Mouse (Mus musculus): Measurements from ENCODE around the gene Cul9.

The Cul9 gene

DNA sequence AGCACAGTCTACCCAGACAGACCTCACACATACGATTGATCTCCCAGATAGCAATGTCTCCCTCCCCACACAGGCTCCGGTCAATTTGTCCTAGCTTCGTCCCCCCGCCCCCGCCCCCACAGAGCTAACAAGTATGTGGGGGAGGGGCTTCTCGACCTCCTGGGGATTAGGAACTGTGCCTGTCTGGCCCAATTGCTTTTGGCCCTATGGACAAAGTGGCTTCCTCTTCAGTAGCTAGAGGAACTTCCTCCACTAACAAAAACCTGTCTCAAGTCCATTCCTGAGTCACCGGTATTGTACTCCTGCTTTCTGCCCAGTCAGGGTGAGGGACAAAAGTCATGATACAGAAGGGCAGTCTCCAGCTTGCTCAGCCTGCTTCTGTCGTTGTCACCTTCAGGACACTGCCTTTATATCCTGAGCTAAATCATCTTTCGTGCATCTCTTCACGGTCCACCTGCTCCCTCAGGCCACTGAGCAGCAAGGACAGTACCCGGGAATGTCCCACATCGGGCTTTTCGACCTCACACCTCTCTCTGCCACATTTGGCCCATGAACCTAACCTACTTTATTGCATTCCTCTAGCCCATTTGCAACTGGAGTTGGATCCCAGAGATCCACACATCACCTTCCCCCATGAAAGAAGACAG is 92.8 kb downstream of the Cul9 start:
- DNase-seq (ENCODE audit: low spot score) = no peak

DNA sequence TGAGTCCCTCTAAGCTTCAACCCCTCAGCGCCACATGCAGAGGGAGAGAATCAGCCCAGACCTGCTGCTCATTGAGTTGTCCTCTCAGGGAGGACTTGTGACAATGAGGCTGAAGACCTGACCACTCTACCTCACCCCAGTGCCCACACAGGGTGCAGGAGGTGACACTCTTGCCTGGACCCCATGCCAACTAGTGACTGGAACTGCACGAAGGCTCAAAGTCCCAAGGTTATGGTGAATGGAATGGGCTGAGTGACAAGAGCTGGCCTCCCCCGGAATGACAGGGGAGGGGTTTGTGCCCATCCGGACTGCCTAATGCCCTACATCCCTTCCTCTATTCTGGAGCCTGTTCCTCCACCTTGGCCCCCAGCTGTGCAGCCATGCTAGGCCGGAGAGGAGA is 93.5 kb downstream of the Cul9 start:
- DNase-seq (ENCODE audit: low spot score) = no peak
